Mouse (Mus musculus) kidney, adult 2 months (tissue): ENCODE results near the gene Olfr1333. TPM values are rescaled to one million over a fixed set of nuclear protein-coding genes. Genes with fewer than 3 reads are reported as not detected.
"Not testable (repeated sequence)": the region's sequence is repeated elsewhere in the genome, so short reads cannot be mapped to it uniquely, and the experiment has no call there.

Experiments used
- DNase-seq: peaks from one replicate; pipeline ENCODE4 v3.0.0; 2021
- H3K27ac ChIP-seq: fragments of 200-500 bp; 2 replicates; pipeline ENCODE4 v1.5.1; 2012; ENCODE audit warnings: low read depth, low read length, control low read depth, inconsistent platforms; ENCODE audit not compliant: insufficient read depth
- H3K27me3 ChIP-seq: fragments of 200-500 bp; replicated peaks from 2 replicates; pipeline ENCODE4 v1.6.1; 2012; ENCODE audit warnings: mild to moderate bottlenecking, moderate library complexity, low read length, inconsistent platforms; ENCODE audit not compliant: control insufficient read depth, insufficient read depth
- H3K36me3 ChIP-seq: fragments of 200-500 bp; 2 replicates; pipeline ENCODE4 v1.6.1; 2012; ENCODE audit warnings: mild to moderate bottlenecking, moderate library complexity, low read length, inconsistent platforms; ENCODE audit not compliant: control insufficient read depth, insufficient read depth
- H3K4me1 ChIP-seq: fragments of 200-500 bp; 2 replicates; pipeline ENCODE4 v1.6.1; 2011; ENCODE audit warnings: low read length; ENCODE audit not compliant: control insufficient read depth, insufficient read depth
- H3K4me3 ChIP-seq: fragments of 200-500 bp; 2 replicates; pipeline ENCODE4 v1.5.1; 2011; ENCODE audit warnings: mild to moderate bottlenecking, low read depth, low read length, control low read depth; ENCODE audit not compliant: insufficient read depth
- CTCF ChIP-seq: fragments of 200-500 bp; conservative IDR thresholded peaks from 2 replicates; pipeline ENCODE4 v1.5.1; 2011; ENCODE audit warnings: low read depth, mild to moderate bottlenecking, control low read depth, low read length, moderate library complexity, mixed read lengths; ENCODE audit not compliant: insufficient read depth, insufficient read length
- POLR2A ChIP-seq: fragments of 200-500 bp; IDR thresholded peaks from one replicate; pipeline ENCODE4 v1.6.1; 2011; ENCODE audit warnings: low read depth, low read length, control low read depth
- WGBS: fragments of 180-500 bp; shearing (Covaris S2); methylation state at CpG from one replicate; pipeline ENCODE4 v1.1.7; 2018; 5-methylcytosine and 5-hydroxymethylcytosine counted together
- polyA plus RNA-seq: library from polyadenylated mRNA; depleted of rRNA; stranded (reverse); fragments of >200 nt; gene quantifications from 2 replicates; pipeline ENCODE4 v1.2.3, GENCODE M21; 2012; rRNA removed

The Olfr1333 gene
- not detected in 2 replicates for polyA plus RNA-seq

DNA sequence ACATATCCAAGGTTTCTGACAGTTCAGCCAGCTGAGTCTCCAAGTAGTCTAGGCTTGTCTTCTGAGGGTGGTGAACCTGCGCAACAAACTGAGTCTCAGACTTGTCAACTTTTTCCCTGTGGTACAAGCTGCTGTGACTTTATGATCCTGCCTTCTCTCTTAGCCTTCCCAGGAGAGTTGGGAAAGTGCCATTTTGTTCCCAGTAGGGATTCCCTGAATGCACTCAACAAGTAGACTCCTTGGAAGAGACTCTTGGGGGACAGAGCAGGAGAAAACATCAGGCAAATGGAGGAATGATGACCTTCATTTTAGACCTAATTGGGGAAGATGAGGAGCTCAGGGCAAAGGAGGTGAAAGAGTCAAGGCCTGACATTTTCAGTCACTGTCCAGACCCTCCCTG, at the start of gene Olfr1333:
TSS of gene Olfr1333 (minus strand) at position 101 of the 400 bp plus-strand sequence.
- 96% methylated on average over 1 of the region's 1 CpGs for WGBS
- DNase-seq: no peak

GRCm38 (mm10) chr4:118867566-118867965, 31.5 kb upstream of the Olfr1333 start:
- Histone ChIP-seq H3K36me3 (no peaks in the 10 kb centered on the region), H3K4me3 (no peak overlapping the region), H3K4me1 (no peaks in the 10 kb centered on the region), H3K27ac (no peak overlapping the region), H3K27me3 (no peaks in the 10 kb centered on the region)
- no peak for DNase-seq
- no peak for TF ChIP-seq CTCF
- TF ChIP-seq POLR2A: no peak

More for the DNA sequence above, at the start of gene Olfr1333:
- no peak within 1 kb of the TSS for H3K27ac ChIP-seq
- no peak within 1 kb of the TSS for H3K4me3 ChIP-seq
- H3K27me3 ChIP-seq: no peaks in the 10 kb centered on the region
- TF ChIP-seq POLR2A (no peak), CTCF (no peak)
- H3K4me1 ChIP-seq: no peaks in the 10 kb centered on the region
- H3K36me3 ChIP-seq: no peaks in the 10 kb centered on the region

- Histone ChIP-seq H3K27ac (no peak within 1 kb of the TSS), H3K4me3 (no peak within 1 kb of the TSS), H3K4me1 (no peaks in the 10 kb centered on the region), H3K27me3 (no peaks in the 10 kb centered on the region), H3K36me3 (no peaks in the 10 kb centered on the region)
- no peak for DNase-seq
- WGBS: 94% methylated on average over 1 of the region's 1 CpGs
- TF ChIP-seq CTCF (no peak), POLR2A (no peak)
Measured at GRCm38 (mm10) chr4:118864349-118864748, 28.3 kb upstream of the Olfr1333 start, which contains the start of gene Olfr1331. Olfr1331 (plus strand) TSS chr4:118864649.

DNA sequence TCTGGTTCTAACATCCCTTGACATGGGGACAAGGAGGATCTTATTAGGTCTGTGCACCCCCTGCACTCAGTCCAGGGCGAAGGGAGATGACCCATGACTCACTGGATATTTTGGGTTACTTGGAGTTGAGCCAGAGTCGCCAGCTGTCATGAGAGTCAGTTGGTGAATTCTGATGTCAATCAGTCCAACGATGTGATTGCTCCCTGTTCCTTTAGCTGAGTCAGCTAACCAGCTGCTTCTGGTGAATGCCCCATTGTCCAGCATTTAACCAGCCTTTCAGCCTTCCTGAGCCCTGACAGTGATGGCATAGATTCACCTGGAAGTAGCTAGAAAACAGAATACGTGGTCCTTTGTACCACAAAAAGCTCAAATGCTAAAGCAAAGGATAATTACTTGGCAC, 26.6 kb upstream of the Olfr1333 start:
- Histone ChIP-seq H3K36me3 (no peaks in the 10 kb centered on the region), H3K4me3 (no peak overlapping the region), H3K27ac (no peak overlapping the region), H3K4me1 (no peaks in the 10 kb centered on the region), H3K27me3 (no peaks in the 10 kb centered on the region)
- DNase-seq: no peak
- TF ChIP-seq CTCF (no peak), POLR2A (no peak)
- 59% methylated on average over 4 of the region's 4 CpGs for WGBS

DNA sequence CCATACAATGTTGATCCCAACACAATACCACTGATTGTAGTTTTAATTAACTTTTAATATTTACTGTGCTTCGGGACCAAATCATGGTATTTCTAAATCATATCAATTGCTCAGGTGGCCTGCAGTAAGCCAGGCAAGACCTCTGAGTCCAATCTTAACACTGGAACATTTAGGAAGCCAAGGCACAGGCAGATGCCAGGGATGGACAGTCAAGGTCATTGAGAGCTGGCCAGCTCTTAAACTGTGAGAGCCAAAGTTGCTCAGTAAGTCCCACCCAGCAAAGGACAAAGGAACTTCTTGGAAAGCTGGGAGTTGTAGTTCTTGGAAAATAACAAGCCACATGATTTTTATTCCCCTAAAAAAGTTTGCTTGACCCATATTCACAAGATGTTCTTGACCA, 25.7 kb upstream of the Olfr1333 start:
- no peak overlapping the region for H3K4me3 ChIP-seq
- TF ChIP-seq CTCF (no peak), POLR2A (no peak)
- no peaks in the 10 kb centered on the region for H3K27me3 ChIP-seq
- no peak overlapping the region for H3K27ac ChIP-seq
- H3K4me1 ChIP-seq: no peaks in the 10 kb centered on the region
- H3K36me3 ChIP-seq: no peaks in the 10 kb centered on the region
- DNase-seq: no peak
- WGBS: 77% methylated on average over 1 of the region's 1 CpGs

GRCm38 (mm10) chr4:118818921-118819320, 17.2 kb downstream of the Olfr1333 start:
- H3K27ac ChIP-seq: no peak overlapping the region
- no peak overlapping the region for H3K4me3 ChIP-seq
- TF ChIP-seq CTCF: no peak
- no peak for TF ChIP-seq POLR2A
- DNase-seq: no peak
- no peaks in the 10 kb centered on the region for H3K4me1 ChIP-seq
- no peaks in the 10 kb centered on the region for H3K36me3 ChIP-seq
- H3K27me3 ChIP-seq: no peaks in the 10 kb centered on the region
- WGBS: 83% methylated on average over 1 of the region's 1 CpGs

DNA sequence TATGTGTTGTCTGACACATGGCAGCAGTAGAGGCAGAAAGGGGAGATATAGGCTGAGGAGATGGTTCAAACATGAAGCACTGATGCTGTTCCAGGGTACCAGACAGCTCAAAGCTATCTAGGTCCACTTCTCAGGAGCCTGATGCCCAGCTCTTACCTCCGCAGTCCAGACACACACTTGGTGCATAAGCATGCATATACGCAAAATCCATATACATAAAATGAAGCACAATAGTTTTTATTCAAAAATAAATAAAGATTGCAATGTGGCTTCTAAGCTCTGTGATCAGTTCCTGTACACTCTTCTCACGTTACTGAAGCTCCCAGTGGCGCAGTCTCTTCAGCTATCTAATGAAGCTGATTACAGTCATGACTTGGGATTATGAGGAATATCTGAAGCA, 26.2 kb downstream of the Olfr1333 start, which contains the start of gene Olfr1335:
TSS of gene Olfr1335 (minus strand) at position 101 of the 400 bp plus-strand sequence.
- 89% methylated on average over 4 of the region's 4 CpGs for WGBS
- DNase-seq: no peak
- Histone ChIP-seq H3K4me1 (no peaks in the 10 kb centered on the region), H3K36me3 (no peaks in the 10 kb centered on the region), H3K4me3 (no peak within 1 kb of the TSS), H3K27ac (no peak within 1 kb of the TSS), H3K27me3 (no peaks in the 10 kb centered on the region)
- TF ChIP-seq CTCF (no peak), POLR2A (no peak)

DNA sequence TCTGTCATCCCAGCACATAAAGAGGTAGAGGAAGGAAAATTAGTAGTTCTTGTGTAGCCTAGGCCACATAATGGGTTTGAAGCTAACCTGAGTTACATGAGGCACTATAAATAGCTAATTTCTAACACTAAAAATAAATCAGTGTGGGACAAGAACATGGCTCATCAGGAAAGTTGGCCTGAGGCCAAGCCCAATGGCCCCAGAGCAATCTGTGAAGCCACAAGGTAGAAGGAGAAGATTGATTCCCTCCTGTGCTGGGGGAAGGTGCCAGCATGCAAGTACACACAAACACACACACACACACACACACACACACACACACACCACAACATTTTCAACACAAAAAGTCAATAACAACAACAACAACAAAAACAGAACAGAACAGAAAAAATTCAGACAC, 43.3 kb downstream of the Olfr1333 start:
- not testable (repeated sequence) for H3K36me3 ChIP-seq, DNase-seq, H3K27ac ChIP-seq, H3K4me3 ChIP-seq, H3K27me3 ChIP-seq, H3K4me1 ChIP-seq
